Mouse (Mus musculus): Measurements from ENCODE around the gene Mrs2.

Mrs2 gene

GRCm38 (mm10) chr13:25019793-25020539 is at the start of gene Mrs2:
Gene Mrs2, minus strand, starts transcription at chr13:25020379.
- DNase-seq (ENCODE audit: low read depth), result peak; percentile 62

GRCm38 (mm10) chr13:25069765-25070164 is 49.6 kb upstream of the Mrs2 start:
- no peak for DNase-seq (ENCODE audit: low read depth)

- DNase-seq (ENCODE audit: low read depth), result no peak
These were observed 47.0 kb upstream of the Mrs2 start for GRCm38 (mm10) chr13:25067183-25067582.

- no peak for DNase-seq (ENCODE audit: low read depth)
These were observed 46.5 kb upstream of the Mrs2 start for GRCm38 (mm10) chr13:25066659-25067058.

- DNase-seq (ENCODE audit: low read depth), result no peak
These were observed 35.9 kb upstream of the Mrs2 start, which contains the start of gene Dcdc2a for GRCm38 (mm10) chr13:25055873-25056667. Gene Dcdc2a, plus strand, starts transcription at chr13:25056004.

- peak; percentile 5 for DNase-seq (ENCODE audit: low read depth)
These were observed 35.0 kb upstream of the Mrs2 start for GRCm38 (mm10) chr13:25055111-25055554.

- no peak for DNase-seq (ENCODE audit: low read depth)
These were observed 32.5 kb upstream of the Mrs2 start for GRCm38 (mm10) chr13:25052671-25053070.

GRCm38 (mm10) chr13:25039488-25039887 is 19.3 kb upstream of the Mrs2 start:
- no peak for DNase-seq (ENCODE audit: low read depth)

- no peak for DNase-seq (ENCODE audit: low read depth)
These were observed 6.9 kb upstream of the Mrs2 start for GRCm38 (mm10) chr13:25027114-25027425.

- no peak for DNase-seq (ENCODE audit: low read depth)
These were observed 6.4 kb upstream of the Mrs2 start for GRCm38 (mm10) chr13:25026409-25027113.

GRCm38 (mm10) chr13:25024655-25025054 is 4.5 kb upstream of the Mrs2 start:
- peak; percentile 40 for DNase-seq (ENCODE audit: low read depth)

- DNase-seq (ENCODE audit: low read depth), result no peak
These were observed 3.0 kb upstream of the Mrs2 start for GRCm38 (mm10) chr13:25023129-25023528.

- DNase-seq (ENCODE audit: low read depth), result no peak
These were observed 2.2 kb upstream of the Mrs2 start for GRCm38 (mm10) chr13:25022386-25022785.

GRCm38 (mm10) chr13:25020540-25020892 is 337 bp upstream of the Mrs2 start:
- DNase-seq (ENCODE audit: low read depth), result no peak

GRCm38 (mm10) chr13:25018316-25018715 is 1.9 kb downstream of the Mrs2 start:
- no peak for DNase-seq (ENCODE audit: low read depth)

- no peak for DNase-seq (ENCODE audit: low read depth)
These were observed 13.1 kb downstream of the Mrs2 start for GRCm38 (mm10) chr13:25007115-25007514.

GRCm38 (mm10) chr13:25002965-25003364 is 17.2 kb downstream of the Mrs2 start:
- peak; percentile 22 for DNase-seq (ENCODE audit: low read depth)

GRCm38 (mm10) chr13:24999538-24999937 is 20.6 kb downstream of the Mrs2 start:
- DNase-seq (ENCODE audit: low read depth), result no peak

- no peak for DNase-seq (ENCODE audit: low read depth)
These were observed 27.0 kb downstream of the Mrs2 start for GRCm38 (mm10) chr13:24993160-24993559.

GRCm38 (mm10) chr13:24989006-24989405 is 31.2 kb downstream of the Mrs2 start:
- DNase-seq (ENCODE audit: low read depth), result no peak

- DNase-seq (ENCODE audit: low read depth), result peak; percentile 20
These were observed 31.8 kb downstream of the Mrs2 start for GRCm38 (mm10) chr13:24988391-24988790.

- DNase-seq (ENCODE audit: low read depth), result no peak
These were observed 34.7 kb downstream of the Mrs2 start for GRCm38 (mm10) chr13:24985435-24985834.

- DNase-seq (ENCODE audit: low read depth), result no peak
These were observed 39.1 kb downstream of the Mrs2 start for GRCm38 (mm10) chr13:24981031-24981430.
